Mouse (Mus musculus): ENCODE data around the gene Slc37a1.

GRCm38 (mm10) chr17:31355792-31356502 is 69.4 kb downstream of the Slc37a1 start:
- no peak for TF ChIP-seq CTCF (IDR thresholded peaks at IDR 0.05; ENCODE audit: borderline replicate concordance, extremely low read depth, insufficient read depth, insufficient read length)
- TF ChIP-seq POLR2A (IDR thresholded peaks at IDR 0.05; ENCODE audit: borderline replicate concordance, extremely low read depth, insufficient read depth, insufficient read length, poor library complexity, severe bottlenecking): no peak

All from brain, embryonic 14.5 days (tissue).